Mouse (Mus musculus) kidney, embryonic 15.5 days (tissue): ENCODE results near the gene Olfr3. TPM values are rescaled to one million over a fixed set of nuclear protein-coding genes. Genes with fewer than 3 reads are reported as not detected.

Experiments
- ATAC-seq: fragments of 200-750 bp; cut with Nextera tagmentation; replicated peaks from 2 replicates; pipeline ENCODE4 v1.8.0; 2017; ENCODE audit warnings: moderate TSS enrichment; ENCODE audit not compliant: low FRiP score
- H3K27ac ChIP-seq: fragments of 300-500 bp; sonication (generic); 2 replicates; pipeline ENCODE4 v1.5.1; 2015; ENCODE audit warnings: mild to moderate bottlenecking, inconsistent platforms
- H3K27me3 ChIP-seq: fragments of 300-500 bp; sonication (generic); 2 replicates; pipeline ENCODE4 v1.6.1; 2015; ENCODE audit warnings: inconsistent platforms
- H3K36me3 ChIP-seq: fragments of 300-500 bp; sonication (generic); 2 replicates; pipeline ENCODE4 v1.6.1; 2015; ENCODE audit warnings: inconsistent platforms
- H3K4me1 ChIP-seq: fragments of 300-500 bp; sonication (generic); 2 replicates; pipeline ENCODE4 v1.6.1; 2015; ENCODE audit warnings: inconsistent platforms
- H3K4me2 ChIP-seq: fragments of 300-500 bp; sonication (generic); 2 replicates; pipeline ENCODE4 v1.6.1; 2015; ENCODE audit warnings: moderate library complexity, mild to moderate bottlenecking, inconsistent platforms
- H3K4me3 ChIP-seq: fragments of 300-500 bp; sonication (generic); replicated peaks from 2 replicates; pipeline ENCODE4 v1.5.1; 2015; ENCODE audit warnings: mild to moderate bottlenecking, inconsistent platforms
- H3K9ac ChIP-seq: fragments of 300-500 bp; sonication (generic); 2 replicates; pipeline ENCODE4 v1.6.1; 2015; ENCODE audit warnings: mild to moderate bottlenecking, inconsistent platforms
- H3K9me3 ChIP-seq: fragments of 300-500 bp; sonication (generic); replicated peaks from 2 replicates; pipeline ENCODE4 v1.6.1; 2016; ENCODE audit warnings: inconsistent platforms
- WGBS: fragments of 180-500 bp; shearing (Covaris S2); methylation state at CpG from one replicate; pipeline ENCODE4 v1.1.7; 2015; ENCODE audit warnings: mixed read lengths; 5-methylcytosine and 5-hydroxymethylcytosine counted together
- polyA plus RNA-seq: library from polyadenylated mRNA; unstranded; fragments of >200 nt; fragmentation: Nextera tagmentation; extraction: Ambion mirVana; gene quantifications from 2 replicates; pipeline ENCODE4 v1.2.1, GENCODE M21; 2015

The Olfr3 gene
- polyA plus RNA-seq = not detected in 2 replicates

DNA sequence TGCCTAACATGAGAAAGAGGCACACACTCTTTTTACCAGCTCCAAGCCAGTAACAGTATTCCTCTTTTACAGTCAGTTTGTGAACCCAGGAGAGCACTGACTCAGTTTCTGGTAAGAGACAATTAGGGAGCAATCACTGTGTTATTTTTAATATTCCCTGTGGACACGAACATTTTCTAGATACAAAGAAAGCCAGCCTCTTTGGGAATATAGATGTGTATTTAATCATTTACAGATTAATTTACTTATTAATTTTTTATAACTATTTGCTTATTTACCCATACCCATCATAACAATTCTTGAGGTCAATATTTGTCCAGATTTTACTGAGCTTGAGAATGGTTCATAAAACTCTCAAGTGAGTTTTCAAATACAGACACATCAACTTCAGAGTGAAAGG is at the start of gene Olfr3:
Olfr3 (minus strand) TSS at position 101 of the 400 bp plus-strand sequence.
- Histone ChIP-seq H3K4me1 (no peaks in the 10 kb centered on the region), H3K4me3 (no peak within 1 kb of the TSS), H3K4me2 (no peak within 1 kb of the TSS), H3K9ac (no peak within 1 kb of the TSS), H3K27me3 (no peaks in the 10 kb centered on the region), H3K36me3 (no peaks in the 10 kb centered on the region), H3K27ac (no peak within 1 kb of the TSS), H3K9me3 (peaks cover 14% of the 10 kb centered on the region)
- WGBS = 65% methylated on average over 1 of the region's 1 CpGs
- ATAC-seq = no peak

- Histone ChIP-seq H3K9me3 (no peaks in the 10 kb centered on the region; the same call in 1 of the 2 replicates), H3K4me3 (no peak within 1 kb of the TSS), H3K27me3 (no peaks in the 10 kb centered on the region), H3K9ac (no peak within 1 kb of the TSS), H3K27ac (no peak within 1 kb of the TSS), H3K36me3 (no peaks in the 10 kb centered on the region), H3K4me1 (no peaks in the 10 kb centered on the region), H3K4me2 (no peak within 1 kb of the TSS)
- 80% methylated on average over 1 of the region's 1 CpGs for WGBS
- no peak for ATAC-seq
Measured at GRCm38 (mm10) chr2:36862560-36862959, 45.7 kb upstream of the Olfr3 start, which contains the start of gene Olfr351. Gene Olfr351, minus strand, starts transcription at chr2:36862660.

DNA sequence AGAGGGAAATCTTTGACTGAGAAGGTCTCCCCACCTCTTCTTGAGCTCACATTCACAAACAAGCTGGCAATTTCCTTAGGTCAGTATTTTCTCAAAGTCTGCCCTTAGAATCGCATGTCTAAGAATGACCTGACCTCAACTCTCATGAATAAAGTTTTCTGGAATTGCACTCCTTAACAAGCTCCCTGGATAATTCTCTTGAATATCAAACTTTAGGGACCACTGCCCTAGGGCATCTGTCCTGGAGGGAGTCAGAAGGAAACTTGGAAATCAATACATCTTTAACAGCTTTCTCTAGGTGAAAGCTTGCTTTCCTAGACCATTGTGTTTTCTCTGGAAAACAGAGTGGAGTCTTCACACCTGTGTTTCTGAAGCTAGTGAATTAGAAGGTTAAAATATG is 29.2 kb upstream of the Olfr3 start, which contains the start of gene Olfr350:
Olfr350 (plus strand) TSS at position 301 of the 400 bp plus-strand sequence.
- H3K4me2 ChIP-seq = no peak within 1 kb of the TSS
- no peak within 1 kb of the TSS for H3K4me3 ChIP-seq
- H3K4me1 ChIP-seq = no peaks in the 10 kb centered on the region
- WGBS = 79% methylated on average over 1 of the region's 1 CpGs
- H3K27ac ChIP-seq = no peak within 1 kb of the TSS
- H3K9me3 ChIP-seq = no peaks in the 10 kb centered on the region
- no peak within 1 kb of the TSS for H3K9ac ChIP-seq
- H3K36me3 ChIP-seq = no peaks in the 10 kb centered on the region
- ATAC-seq = no peak
- no peaks in the 10 kb centered on the region for H3K27me3 ChIP-seq

DNA sequence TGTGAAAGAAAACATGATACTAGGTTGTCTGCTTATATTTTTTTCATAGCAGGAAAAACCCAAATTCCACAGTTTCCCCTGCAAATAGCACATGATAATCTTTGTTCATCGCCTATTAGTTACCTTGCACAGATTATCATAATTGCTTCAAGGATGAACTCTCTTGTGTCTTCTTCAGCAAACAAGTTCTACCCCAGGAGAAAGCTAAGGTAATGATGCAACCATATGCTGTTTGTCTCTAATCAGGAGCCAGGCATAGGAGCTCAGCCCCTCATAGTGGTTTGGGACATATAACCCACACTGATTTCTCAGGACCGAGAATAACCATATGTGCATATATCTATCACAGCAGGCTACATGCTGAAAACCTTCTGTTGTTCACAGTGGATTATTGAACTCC is 26.6 kb downstream of the Olfr3 start, which contains the start of gene Olfr50:
Olfr50 (plus strand) TSS at position 301 of the 400 bp plus-strand sequence.
- H3K4me1 ChIP-seq = no peaks in the 10 kb centered on the region
- no peaks in the 10 kb centered on the region for H3K27me3 ChIP-seq
- no peaks in the 10 kb centered on the region for H3K36me3 ChIP-seq
- no peak within 1 kb of the TSS for H3K4me3 ChIP-seq
- H3K4me2 ChIP-seq = no peak within 1 kb of the TSS
- ATAC-seq = no peak
- H3K27ac ChIP-seq = no peak within 1 kb of the TSS
- no peak within 1 kb of the TSS for H3K9ac ChIP-seq
- H3K9me3 ChIP-seq = peaks cover 11% of the 10 kb centered on the region; the same call in 1 of the 2 replicates
- 84% methylated on average over 2 of the region's 2 CpGs for WGBS

- Histone ChIP-seq H3K27ac (no peak within 1 kb of the TSS), H3K4me2 (no peak within 1 kb of the TSS), H3K36me3 (no peaks in the 10 kb centered on the region), H3K4me1 (no peaks in the 10 kb centered on the region), H3K9ac (no peak within 1 kb of the TSS), H3K27me3 (no peaks in the 10 kb centered on the region), H3K9me3 (peaks cover 4% of the 10 kb centered on the region; the same call in 1 of the 2 replicates), H3K4me3 (no peak within 1 kb of the TSS)
- no peak for ATAC-seq
- 83% methylated on average over 2 of the region's 2 CpGs for WGBS
Measured at GRCm38 (mm10) chr2:36783976-36784375, 32.9 kb downstream of the Olfr3 start, which contains the start of gene Olfr348. Gene Olfr348, plus strand, starts transcription at chr2:36784276.

Other genes with a start within 250 kb of the Olfr3 start
- not detected in 2 replicates for gene Olfr345, start 177.0 kb downstream of the Olfr3 start, polyA plus RNA-seq
- not detected in 2 replicates for gene Olfr346, start 131.2 kb downstream of the Olfr3 start, polyA plus RNA-seq
- gene Olfr347, start 85.1 kb downstream of the Olfr3 start, polyA plus RNA-seq = not detected in 2 replicates
- not detected in 2 replicates for gene Olfr348, start 32.8 kb downstream of the Olfr3 start, polyA plus RNA-seq
- not detected in 2 replicates for gene Olfr50, start 26.5 kb downstream of the Olfr3 start, polyA plus RNA-seq
- not detected in 2 replicates for gene Olfr350, start 29.3 kb upstream of the Olfr3 start, polyA plus RNA-seq
- gene Olfr351, start 45.6 kb upstream of the Olfr3 start, polyA plus RNA-seq = not detected in 2 replicates
- gene Olfr352, start 51.4 kb upstream of the Olfr3 start, polyA plus RNA-seq = not detected in 2 replicates
- gene Olfr353, start 75.9 kb upstream of the Olfr3 start, polyA plus RNA-seq = not detected in 2 replicates
- not detected in 2 replicates for gene Olfr354, start 88.6 kb upstream of the Olfr3 start, polyA plus RNA-seq
- not detected in 2 replicates for gene Olfr355, start 111.9 kb upstream of the Olfr3 start, polyA plus RNA-seq
- not detected in 2 replicates for gene Olfr356, start 120.1 kb upstream of the Olfr3 start, polyA plus RNA-seq
- gene Olfr357, start 176.8 kb upstream of the Olfr3 start, polyA plus RNA-seq = not detected in 2 replicates
- not detected in 2 replicates for gene Olfr358, start 192.3 kb upstream of the Olfr3 start, polyA plus RNA-seq
- not detected in 2 replicates for gene Olfr360, start 248.7 kb upstream of the Olfr3 start, polyA plus RNA-seq